In the genomic region with DNA sequence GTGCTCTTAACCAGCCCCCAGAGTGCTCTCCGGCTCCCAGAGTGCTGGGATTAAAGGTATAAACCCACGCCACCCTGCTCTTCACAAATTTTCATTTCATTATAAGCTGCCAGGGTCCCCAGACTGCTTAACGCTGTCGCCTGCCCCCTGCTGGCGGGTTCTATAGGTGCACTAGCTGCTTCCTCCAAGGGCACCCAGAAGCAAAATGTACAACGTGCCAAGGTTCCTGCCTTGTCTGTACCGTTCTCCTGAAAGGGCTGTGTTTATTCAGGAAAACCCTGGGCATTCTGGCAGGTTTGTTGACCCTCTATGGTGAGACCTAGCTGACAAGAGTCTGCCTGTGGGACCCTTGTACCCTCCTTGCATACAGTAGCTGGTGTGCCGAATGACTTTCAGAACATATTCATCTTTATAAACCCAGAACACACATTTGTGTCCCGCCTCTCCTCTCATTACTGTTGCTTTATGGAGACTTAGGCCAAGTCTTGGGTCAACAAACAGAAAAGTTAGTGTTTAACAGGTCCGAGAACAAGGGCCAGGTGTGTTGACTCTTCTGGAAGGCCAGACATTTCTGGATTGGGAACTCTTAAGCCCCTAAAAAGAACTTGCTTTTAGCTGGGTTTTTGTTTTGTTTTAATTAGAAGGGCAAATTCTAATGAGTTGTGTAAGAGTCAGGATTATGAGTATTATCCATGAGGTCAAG, we compare ENCODE assay signal across 7 mouse cellular contexts. TPM values are rescaled to one million over a fixed set of nuclear protein-coding genes. Genes with fewer than 3 reads are reported as not detected.
A peak's percentile ranks its signal among the peaks of the same experiment; 100 is the strongest.
DNase-seq lines count a peak whose midpoint lies in the region; ATAC-seq and TF ChIP-seq lines count a peak whose summit lies in the region.

No protein-coding gene starts in this region.

- peak overlapping the region; percentile 48 for H3K27ac ChIP-seq in lung, postnatal 0 days (ENCODE audit: low read length)

- no peak overlapping the region for H3K4me2 ChIP-seq in lung, postnatal 0 days (replicated peaks; ENCODE audit: low read depth, low read length)

- peak; percentile 69 for ATAC-seq in lung, postnatal 0 days

- no peaks in the 10 kb centered on the region for H3K4me1 ChIP-seq in lung, postnatal 0 days (ENCODE audit: insufficient read depth, low read depth, low read length)

- no peak overlapping the region for H3K9ac ChIP-seq in lung, postnatal 0 days (replicated peaks; ENCODE audit: low read depth)

- no peaks in the 10 kb centered on the region for H3K9me3 ChIP-seq in lung, postnatal 0 days (ENCODE audit: low read length)

- no peaks in the 10 kb centered on the region for H3K36me3 ChIP-seq in lung, postnatal 0 days (ENCODE audit: insufficient read depth, low read length)

- no peak; the same call in 1 of the 2 replicates for TF ChIP-seq EP300 in lung, postnatal 0 days (IDR thresholded peaks at IDR 0.05)

- TF ChIP-seq CTCF in lung, postnatal 0 days (IDR thresholded peaks at IDR 0.05): peak; percentile 80

- H3K4me3 ChIP-seq in lung, postnatal 0 days (ENCODE audit: low read depth, low read length): no peak overlapping the region

- DNase-seq in right cerebral cortex, adult 18-20 months: peak; percentile 33
- no peak for DNase-seq in right cerebral cortex, postnatal 25 days
- peak; percentile 79 to 87 for DNase-seq in adrenal gland, postnatal 36 days
- DNase-seq in forelimb bud, embryonic 11.5 days (ENCODE audit: low read depth, low spot score): peak; percentile 49
- DNase-seq in kidney, postnatal 14 days: peak; percentile 83
- DNase-seq in lung, postnatal 0 days (ENCODE audit: low spot score): peak; percentile 79
- peak; percentile 52 to 86 for DNase-seq in spleen, postnatal 4 days (ENCODE audit: low spot score in 2 of 2)

- WGBS in lung, postnatal 0 days: 33% methylated on average over 10 of the region's 10 CpGs

- H3K27me3 ChIP-seq in lung, postnatal 0 days (replicated peaks; ENCODE audit: insufficient read depth, low read length): no peaks in the 10 kb centered on the region

RNA-seq across cellular contexts. Expression of a gene that starts 32.8 kb away (rescaled TPM):
- total RNA-seq in adrenal gland, postnatal 36 days (2021): 10 to 100 TPM in 1 of 2 experiments, 1 to 10 TPM in 1; 6.8 to 12.9 TPM
- polyA plus RNA-seq in lung, postnatal 0 days (2015; fragmentation: Nextera tagmentation; extraction: Ambion mirVana): 126 and 136 TPM in 2 replicates
